Mouse (Mus musculus) induced T-regulatory cell, adult 2 months (primary cell): Measurements from ENCODE around the gene Camsap2.

Source experiments
- DNase-seq: peaks from one replicate; pipeline ENCODE4 v3.0.0-alpha.2; 2012; ENCODE audit warnings: low read depth

Gene Camsap2

DNA sequence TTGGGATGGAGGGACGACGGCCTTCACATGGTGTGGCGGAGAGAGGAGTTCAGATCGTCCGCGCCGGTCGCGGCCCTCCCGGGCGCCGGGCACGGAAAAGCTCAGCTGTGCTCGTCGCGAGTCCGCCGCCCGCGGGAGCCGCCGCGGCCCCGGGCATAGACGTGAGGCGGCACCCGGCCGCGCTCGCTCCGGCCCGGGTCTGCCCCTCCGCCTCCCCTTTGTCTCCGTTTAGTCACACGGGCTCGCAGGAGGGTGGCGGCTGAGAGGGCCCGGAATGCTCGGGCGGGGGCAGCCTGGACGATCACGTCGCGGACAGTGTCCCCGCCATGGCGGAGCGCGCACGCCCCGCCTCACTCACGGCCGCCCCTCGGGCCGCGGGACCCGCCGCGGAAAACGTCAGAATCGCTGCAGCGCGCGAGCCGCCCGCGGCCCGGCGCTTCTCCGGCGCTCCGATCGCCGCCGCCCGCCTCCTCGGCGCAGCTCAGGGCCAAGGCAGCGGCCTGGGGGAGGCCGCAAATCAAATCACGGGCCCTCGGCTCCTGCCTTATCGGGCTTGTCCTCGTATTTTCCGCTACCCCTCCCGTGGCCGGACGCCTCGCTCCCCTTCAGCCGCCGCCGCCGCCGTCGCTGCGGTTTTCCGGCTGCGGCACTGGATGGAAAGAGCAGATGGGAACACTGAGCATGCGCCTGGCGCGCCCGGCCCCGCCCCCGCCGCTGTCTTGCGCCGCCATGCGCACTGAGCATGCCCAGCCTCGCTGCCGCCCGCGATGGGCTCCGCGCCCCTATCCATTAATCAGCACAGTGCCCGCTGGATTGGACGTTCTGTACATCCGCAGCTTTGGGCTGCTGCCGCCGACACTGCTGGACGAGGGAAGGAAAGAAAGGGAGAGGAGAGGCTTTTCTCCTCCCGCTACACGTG is at the start of gene Camsap2:
Gene Camsap2 (minus strand): TSS at position 651 of the 919 bp plus-strand sequence.
- DNase-seq = peak; percentile 94

DNA sequence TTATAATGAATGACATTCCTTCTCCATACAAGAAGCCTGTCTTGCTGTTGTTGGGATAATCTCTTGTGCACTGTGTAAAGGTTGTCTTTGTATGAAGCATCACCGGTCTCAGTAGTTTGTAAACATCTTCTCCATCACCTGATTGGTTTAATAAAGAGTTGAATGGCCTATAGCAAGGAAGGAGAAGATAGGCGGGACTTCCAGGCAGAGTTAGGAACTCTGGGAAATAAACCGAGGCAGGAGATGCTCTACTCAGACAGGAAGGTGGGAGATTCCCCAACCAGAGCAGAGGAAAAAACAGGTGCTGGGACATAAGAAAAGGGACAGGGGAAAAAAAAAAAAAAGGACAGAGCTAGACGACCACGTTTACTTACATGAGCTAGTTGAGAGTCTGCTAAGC is 49.2 kb upstream of the Camsap2 start:
- DNase-seq = no peak

DNA sequence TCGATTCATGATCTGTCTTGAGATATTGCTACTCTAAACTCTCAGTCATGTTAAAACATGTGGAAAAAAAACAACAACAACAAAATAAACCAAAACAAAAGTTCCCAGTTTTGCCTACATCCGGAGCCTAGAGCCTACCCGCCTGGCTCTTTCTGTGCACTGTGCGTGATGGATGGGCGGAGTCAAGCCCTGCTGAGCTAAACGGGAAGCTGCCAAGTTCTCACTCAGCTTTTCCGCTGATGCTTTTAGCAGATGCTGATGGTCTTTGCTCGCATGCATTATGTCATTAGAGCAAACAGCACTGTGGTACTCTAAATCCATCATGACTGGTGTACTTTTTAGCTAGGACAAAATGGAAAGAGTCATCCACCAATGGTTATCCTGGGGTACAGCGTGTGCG is 48.6 kb upstream of the Camsap2 start:
- DNase-seq = peak; percentile 46

DNA sequence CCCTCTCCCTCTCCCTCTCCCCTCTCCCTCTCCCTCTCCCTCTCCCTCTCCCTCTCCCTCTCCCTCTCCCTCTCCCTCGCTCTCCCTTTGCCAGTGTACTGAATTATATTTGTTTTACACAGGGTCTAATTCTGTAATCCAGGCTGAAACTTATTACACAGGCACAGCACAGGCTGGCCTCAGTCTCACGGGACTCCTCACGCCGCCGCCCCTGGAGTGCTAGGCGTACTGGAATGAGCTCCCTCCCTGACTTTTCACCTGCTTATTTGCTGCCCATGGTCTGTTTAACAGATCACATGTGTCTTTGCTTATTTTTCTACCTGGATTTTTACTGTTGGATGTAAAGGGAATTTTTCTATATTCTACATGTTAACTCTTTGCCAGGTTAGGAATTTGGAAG is 41.0 kb upstream of the Camsap2 start:
- DNase-seq = no peak

DNA sequence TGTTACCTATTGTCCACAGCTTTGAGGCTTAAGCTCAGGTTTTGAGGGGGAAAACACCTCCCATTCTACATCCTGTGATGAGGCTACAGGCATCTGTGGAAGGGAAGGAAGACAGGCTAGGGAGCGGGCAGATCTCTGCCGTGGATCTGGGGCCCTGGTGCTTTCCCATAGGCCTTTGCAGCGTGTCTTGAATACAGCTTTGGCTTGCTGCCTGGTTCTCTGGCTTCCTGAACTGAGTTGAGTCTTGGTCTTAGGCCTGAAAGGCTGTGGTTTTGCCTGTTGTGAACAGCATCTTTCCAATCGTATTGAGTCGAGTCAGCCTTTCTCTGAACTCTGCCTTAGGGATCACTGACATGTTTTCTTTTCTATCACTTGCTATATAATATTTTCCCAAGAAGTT is 35.7 kb upstream of the Camsap2 start:
- no peak for DNase-seq

DNA sequence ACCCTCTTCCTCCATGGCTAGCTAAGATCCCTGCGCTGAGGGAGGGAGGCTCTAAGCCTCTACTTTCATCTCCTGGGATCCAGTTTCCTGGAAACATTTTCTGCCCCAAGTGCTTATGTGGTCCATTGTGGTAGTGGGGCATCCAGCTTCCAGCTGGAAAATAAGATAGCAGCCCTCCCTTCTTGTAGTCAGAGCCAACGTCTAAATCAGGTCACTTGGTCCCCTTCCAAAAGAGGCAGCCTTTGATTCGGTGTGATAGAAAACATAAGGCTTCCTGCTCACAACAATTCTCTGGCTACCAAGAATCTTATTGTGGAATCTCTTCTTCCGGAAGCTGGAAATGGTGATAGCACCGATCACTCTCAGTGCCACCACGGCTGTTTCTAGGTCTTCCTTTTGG is 35.3 kb upstream of the Camsap2 start:
- no peak for DNase-seq

DNA sequence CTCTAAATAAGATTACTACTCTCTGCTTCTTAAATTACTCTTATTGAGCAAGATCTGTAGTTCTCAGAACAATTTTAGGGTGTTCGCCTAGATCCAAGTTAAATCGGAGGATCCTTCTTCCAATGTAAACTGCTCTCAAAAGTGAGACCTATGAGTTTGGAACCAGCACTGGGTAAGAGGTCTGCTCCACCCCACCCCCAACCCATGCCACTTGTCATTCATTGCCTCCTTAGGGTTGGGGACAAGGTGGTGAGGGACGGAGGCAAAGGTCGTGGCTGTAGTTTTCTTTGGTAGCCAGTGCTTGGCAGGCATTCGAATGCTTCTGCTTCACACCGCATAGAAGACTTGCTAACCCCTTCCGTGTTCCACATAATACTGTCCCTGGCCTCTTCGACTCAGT is 34.7 kb upstream of the Camsap2 start:
- DNase-seq = no peak

DNA sequence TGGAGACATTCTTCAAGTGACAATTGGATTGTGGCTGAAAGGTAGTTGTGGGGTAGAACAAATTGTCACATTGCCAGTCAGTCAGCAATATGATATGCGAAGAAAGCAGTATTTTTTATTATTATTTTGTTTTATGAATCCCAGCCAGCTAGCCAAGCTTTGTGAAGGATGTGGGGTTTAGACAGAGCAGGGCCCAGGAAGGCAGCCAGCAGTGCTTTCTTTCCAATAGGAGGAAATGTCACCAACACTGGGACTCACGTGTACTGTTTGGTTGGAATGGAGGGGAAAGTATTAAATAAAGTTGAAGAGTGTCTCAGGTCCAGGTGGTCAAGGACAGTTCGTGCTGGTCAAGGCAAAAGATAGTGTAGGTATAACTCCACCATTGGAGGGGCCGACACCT is 34.3 kb upstream of the Camsap2 start:
- DNase-seq = no peak

DNA sequence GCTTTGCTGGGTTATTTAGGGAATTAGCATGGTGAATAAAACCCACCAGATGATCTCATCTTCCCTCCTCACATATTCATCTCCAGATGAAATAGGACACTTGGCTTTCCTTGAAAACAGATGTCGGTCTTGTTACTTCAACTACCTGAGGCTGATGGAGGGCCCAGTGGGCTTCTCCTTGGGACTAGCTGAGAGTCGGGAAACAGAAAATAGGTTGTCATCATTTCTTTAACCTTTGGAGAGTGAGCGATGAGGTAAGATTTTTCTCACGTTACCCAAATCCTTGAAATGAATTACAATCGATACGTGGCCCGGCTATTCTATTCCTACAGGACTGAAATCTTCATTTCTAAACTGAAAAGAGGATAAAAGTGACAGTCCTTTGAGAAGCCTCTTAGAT is 33.4 kb upstream of the Camsap2 start:
- DNase-seq = no peak

DNA sequence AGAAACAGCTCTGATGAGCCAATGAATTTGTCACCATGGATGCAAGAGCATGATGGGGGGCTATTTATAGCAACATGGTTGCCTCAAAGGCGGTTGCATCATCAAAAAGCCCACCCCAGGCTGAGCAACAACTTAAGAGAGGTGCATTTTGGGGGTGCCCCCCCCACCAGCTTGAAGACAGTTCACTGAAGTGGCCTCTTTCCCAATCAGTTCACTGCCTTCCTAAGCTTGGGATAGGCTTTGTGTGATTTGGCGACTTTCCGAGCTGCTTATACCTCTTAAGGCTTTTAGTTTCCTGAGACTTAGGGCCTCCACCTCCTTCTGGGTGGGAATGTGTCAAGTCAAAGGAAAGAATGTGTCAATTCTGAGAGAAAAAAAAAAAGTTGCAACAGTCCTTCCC is 20.1 kb upstream of the Camsap2 start:
- DNase-seq = no peak

DNA sequence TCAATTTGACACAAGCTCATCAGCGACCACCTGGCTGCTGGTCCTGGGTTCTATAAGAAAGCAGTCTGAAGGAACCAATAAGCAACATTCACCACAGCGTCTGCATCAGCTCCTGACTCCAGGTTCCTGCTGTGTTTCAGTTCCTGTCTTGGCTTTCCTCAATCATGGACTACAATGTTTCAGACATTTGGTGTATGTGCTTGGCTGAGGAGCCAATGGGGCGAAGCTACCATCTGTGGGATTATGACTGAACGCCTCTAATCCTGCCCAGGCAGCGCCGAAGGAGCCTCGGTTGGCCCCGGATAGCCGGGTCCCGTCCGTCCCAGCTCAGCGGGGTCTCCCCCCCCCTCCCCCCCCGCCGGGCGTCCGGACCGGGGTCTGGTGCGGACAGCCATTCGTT is 18.8 kb upstream of the Camsap2 start:
- DNase-seq = no peak

DNA sequence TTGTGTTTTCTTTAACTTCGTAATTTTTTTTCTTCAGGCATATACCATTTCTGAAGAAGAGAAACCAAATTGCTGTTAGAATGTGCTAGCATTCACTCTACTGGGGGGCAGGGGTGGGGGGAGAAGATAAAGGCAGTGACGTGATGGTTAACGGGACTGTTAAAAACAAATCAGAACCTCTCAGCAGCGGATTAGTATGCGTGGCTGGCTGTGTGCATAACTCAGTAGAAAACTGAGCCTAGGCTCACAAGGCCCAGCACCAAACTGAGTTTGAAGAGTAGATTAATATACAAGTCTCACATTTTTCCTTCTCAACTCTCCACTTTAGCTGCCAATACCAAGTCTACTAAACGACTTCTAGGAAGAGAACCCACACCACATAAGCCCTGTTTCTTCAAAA is 17.1 kb upstream of the Camsap2 start:
- DNase-seq = no peak

DNA sequence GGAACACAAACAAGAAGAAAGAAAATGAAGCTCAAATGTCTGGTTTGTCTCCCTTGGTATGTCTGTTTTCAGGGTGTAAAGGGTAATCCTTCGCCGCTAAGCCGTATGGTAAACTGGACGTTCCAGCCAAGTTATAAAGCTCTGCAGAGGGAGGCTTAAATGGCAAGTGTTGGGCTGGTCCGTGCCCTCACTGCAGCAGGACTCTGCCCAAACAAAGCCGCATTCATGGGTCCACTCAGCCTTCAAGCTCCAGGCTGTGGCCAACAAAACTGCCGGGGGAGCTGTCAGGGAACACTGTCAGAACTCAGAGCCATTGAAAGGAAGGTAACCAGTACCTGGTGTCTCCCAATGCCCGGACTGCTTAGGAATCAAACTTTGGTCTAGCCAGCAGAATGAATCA is 16.7 kb upstream of the Camsap2 start:
- no peak for DNase-seq

DNA sequence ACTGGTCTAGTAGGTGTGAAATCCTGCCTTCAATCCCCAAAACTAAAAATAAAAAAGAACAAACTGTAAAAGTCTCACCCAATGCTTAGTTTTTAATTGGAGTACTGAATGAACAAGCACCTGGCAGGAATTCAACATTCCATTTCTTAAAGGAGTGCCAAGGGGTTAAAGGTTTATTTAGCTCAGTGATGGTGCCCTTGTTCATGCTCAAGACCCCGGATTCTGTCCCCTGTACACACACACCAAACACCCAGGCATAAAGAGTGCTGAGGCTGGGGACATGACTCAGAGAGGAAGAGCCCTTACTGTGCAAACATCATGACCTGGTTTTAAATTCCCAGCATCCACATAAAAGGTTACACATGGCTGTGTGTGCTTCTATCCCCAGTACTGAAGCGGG is 15.5 kb upstream of the Camsap2 start:
- no peak for DNase-seq

DNA sequence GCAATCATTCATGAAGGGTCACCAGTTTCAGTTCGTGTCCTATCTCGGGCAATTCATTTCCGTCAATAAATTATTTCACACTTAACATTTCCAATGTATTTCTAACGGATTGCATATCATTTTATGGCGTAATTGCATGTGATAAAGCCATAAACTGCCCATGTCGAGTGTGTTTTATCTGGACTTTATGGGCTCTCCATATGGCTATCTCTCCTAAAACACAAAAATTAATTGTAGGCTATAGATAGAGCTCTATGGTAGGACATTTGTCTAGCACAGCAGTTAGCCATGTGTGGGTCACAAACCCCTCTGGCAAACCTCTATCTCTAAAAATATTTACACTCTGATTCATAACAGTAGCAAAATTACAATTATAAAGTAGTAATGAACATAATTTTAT is 15.0 kb upstream of the Camsap2 start:
- no peak for DNase-seq

DNA sequence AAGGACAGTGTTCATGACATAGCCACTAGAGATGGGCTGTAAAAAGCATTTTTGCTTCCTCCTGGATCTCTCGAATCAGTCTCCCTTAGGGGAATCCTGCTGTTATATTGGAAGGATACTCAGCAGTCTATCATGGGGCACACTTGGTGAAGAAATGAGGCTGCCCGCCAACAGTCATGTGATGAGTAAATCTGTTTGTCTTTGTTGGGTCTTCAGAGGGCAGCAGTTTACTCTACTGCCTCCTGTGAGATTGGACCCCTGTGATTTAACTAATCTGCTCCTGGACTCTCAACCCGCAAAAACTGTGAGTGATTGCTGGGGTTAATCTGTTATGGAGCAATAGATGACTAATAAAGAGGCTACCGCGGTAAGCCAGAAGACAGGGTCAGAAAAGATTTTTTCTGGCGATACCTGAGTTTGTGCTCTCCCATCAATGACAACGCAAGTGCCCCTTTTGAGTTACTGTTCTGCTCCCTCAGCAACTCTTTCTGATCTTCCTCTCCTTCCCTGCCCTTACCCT is 13.0 kb upstream of the Camsap2 start:
- no peak for DNase-seq

DNA sequence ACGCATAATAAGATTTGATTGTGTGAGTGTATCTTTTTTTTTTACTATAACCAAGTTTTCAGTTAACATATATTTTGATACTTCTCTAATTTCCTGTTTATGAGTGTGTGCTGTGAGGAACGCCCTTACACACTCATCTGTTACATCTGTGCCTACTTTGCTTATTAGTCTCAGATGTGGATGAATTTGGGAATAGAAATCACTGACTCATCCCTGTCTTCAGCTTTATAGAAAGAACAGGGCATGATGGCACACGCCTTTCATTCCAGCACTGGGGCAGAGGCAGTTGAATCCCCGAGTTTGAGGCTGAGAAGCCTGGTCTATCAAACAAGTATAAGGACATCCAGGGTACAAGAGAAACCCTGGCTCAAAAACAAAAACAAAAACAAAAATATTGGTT is 9.7 kb upstream of the Camsap2 start:
- DNase-seq = no peak

DNA sequence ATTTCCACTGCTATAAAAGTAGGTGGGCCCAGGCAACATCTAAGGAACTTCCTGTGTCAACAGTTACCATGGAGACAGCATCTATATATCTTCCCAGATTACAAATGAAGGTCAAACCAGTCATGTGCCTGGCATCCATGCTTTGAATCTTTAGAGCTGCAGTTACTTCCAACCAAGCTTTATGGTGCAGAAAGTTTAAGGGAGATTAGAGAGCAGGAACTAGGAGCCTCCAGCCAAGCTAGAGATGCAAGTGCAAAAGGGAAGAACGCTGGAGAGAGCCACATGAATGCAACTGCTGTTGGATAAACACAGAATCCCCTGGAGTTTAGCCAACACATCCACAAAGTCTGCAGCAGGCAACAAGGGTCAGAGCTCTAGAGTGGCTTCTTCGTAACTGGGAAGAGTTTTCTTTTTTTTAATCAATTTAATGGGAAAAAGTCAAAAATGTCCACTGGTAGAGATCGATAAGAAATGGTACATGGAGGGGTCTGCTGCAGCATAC is 4.8 kb upstream of the Camsap2 start:
- no peak for DNase-seq

DNA sequence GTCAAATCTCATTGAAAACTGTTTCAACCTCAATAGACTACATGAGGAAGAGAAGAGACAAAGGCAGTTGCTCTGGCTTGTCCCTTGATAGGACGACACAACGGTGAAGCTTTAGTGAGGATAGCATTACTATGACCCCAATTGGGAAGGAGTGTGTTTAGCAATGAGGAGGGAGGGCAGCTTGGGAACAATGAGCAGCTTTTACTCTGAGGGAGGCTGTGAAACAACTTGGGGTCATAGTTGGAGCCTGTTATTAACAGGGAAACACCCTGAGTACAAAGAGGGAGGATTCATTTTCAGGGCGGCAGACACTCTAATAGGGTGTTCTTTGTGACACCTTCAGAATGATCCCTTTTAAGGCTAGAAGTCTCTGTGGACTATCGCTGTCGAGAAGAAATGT is 2.2 kb upstream of the Camsap2 start:
- no peak for DNase-seq

DNA sequence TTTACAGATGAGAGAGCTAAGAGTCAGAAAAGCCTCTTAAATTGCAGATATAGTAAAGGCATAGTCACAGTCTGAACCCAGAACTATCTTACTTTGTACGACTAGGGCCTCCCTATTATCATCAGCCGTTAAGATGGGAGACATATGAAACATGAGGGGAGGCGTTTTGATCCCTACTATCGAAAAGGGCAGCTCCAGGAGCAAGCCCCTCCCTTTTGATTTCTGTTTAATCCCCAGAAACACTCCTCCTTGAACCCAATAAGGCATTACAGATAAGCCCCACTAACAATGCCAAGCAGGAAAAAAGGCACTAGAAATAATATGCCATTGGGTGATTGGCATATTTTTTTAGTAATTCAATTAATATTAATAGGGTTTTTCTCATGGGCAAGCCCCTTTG is 1.2 kb upstream of the Camsap2 start:
- DNase-seq = no peak

DNA sequence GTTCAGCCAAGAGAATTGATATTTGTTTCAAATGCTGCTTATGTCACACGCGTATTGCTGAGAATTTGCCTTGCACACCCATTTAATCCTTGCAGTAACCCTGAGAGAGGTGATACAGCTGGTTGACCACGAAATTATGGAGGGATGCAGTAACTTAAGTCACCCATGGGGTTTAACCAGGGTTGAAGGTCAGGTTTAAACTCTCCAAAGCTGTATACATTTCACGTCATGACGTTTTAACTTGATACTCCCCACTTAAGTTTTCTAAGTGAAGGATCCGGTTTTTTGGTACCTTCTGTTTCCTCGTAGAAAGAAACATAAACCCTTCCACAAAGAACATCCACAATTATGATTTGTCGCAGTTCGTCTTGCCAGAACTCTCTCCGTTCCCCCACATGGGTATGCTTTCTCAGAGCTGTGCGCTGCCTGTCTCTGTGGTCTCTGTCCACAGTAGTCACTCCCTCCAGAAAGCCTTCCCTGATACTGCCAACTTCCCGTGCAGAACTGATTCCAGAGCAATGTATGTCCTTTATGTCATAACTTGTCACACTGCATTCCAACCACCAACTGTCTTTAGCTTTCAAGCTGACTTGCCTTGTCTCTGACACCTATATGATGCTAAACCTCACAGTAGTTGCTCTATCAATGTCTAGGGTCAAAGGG is 600 bp upstream of the Camsap2 start:
- no peak for DNase-seq

DNA sequence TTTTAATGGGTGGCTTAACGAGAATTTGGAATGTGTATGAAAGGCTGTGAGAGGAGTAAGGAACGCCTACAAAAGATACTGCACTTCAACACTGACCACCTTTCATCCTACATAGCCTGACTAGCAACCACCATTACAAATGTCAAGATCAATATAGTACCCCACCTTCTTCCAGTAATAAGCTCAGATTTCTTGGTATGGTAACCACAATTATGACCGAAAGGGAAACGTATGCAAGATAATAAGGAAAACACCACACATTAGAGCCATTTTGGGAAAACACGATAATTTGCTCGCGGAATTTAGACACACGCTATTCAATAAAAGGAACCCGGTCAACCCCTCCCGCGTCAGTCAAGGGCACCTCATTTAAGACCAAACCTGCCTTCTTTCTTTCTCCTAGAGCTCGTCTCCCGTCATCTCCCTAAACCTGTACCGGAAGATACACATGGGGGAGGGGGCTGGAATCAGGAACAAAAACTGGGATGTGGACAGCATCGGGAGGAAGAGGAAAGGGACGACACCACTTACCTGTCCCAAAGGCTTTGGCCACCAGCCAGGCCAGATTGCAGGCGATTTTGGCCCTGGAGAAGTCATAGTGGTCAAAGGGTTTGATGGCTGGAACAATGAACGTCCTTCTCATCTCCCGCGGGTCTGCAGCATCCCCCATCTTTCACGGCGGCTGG is 993 bp downstream of the Camsap2 start:
- DNase-seq = peak; percentile 60

DNA sequence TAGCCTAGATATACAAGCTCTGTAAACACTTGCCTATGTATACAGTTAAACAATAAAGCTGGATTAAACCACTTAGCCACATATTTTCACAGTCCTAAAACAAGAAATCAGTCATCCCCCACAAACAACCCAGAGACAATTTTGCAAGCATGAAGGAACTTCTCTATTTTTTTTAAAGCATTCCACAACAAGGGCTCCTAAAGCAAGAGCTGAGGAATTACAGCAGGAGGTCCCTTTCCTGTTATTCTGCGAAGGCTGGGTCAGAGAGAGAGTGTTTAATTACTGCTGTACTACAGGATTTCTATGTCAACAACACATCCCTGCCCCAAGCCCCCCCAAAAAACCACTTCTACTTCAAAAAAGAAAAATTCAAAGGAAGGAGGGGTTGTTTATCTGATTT is 1.6 kb downstream of the Camsap2 start:
- no peak for DNase-seq
